Mouse (Mus musculus): ENCODE measurements around the gene Pou2f3.
"Not testable (repeated sequence)": the region's sequence is repeated elsewhere in the genome, so short reads cannot be mapped to it uniquely, and the experiment has no call there.

Gene Pou2f3

DNA sequence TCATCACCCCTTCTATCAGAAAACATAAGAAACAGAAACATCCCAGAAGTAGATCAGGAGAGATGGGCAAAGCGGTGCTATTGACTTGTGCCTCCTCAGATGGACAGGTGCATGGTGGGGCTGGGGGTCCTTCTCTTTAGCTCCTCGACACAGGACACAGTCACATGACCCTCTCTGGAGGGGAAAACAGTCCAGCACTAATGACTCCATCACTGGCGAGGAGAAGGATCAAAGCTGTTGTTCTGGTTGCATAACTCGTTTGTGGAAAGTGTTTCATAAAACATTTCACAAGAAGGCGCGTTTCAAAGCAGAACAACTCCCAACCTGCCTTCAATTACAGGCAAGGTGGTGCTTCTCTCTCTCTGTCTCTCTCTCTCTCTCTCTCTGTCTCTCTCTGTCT, 58.4 kb downstream of the Pou2f3 start:
- DNase-seq = no peak

DNA sequence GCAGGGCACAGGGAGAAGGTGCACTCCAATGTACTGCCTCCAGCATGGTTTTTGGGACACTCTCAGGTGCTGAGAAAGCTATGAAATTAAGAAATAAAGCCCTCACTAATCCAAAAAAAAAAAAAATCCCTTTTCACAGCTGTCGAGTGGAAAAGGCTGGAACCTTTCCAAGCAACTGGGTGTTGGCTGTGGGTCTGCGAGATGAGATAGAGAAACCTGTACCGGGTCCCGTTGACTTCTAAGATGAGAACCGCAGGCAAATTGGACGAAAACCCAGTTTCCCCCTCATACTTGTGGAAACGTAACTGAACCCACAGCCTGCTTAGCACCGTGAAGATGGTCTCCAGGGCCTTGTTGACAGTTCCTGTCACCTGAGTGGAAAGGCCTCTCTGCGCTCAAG, 59.2 kb downstream of the Pou2f3 start:
- no peak for DNase-seq

DNA sequence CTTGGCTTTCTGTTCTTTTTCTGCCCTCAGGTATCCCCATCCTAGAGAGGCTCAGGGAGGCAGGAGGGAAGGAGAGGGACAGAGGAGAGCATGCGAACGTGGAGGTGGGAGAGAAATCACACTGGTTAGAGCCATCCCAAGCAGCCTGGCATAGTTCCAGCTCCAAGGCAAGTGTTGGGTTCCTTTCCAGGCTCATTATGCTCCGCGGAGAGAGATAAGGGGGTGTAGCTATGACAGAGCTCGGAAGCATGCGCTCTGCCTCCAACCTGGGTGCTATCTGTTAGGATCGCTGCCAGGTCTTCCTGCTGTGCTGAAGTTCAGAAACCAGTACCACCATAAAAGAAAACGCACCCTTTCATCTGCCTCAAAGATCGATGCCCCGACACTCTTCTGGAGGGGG, 60.1 kb downstream of the Pou2f3 start:
- DNase-seq = peak in 1 of 2 experiments; percentile 29

DNA sequence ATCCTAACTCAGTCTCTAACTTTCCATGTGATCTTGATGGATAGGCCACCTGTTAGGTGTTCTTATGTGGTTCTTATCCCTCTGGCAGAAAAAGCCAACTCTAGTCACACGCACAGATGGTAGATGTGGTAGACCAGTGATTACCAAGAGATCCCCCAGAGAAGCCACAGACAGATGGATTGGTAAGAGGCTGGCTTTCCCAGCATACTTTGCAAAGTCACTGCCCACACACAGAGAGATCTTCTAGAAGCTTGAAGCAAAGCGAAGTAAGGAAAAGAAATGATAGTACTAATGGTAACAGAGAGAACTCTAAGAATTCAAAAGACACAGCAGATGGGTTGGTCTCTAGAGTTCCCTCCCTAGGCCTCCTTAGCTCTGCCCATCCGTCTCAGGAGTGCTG, 60.7 kb downstream of the Pou2f3 start:
- no peak for DNase-seq

DNA sequence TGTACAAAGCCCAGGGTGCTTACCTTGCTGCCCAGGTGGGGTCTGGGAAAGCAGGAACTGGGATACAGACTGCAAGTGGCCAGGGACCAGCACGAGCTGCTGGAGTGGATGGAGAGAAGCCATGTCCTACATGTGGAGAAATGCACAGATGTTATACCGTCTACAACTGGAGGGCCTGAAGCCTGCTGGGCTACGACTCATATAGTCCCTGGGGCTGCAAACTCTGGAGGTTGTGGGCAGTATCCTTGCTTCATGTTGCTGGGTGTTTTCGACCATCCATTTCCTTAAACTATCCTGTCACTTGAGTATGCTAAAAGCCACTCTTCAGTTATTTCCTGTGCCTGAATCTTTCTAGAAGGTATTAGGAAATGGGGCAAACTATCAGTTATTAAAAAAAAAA, 65.0 kb downstream of the Pou2f3 start:
- no peak for DNase-seq

DNA sequence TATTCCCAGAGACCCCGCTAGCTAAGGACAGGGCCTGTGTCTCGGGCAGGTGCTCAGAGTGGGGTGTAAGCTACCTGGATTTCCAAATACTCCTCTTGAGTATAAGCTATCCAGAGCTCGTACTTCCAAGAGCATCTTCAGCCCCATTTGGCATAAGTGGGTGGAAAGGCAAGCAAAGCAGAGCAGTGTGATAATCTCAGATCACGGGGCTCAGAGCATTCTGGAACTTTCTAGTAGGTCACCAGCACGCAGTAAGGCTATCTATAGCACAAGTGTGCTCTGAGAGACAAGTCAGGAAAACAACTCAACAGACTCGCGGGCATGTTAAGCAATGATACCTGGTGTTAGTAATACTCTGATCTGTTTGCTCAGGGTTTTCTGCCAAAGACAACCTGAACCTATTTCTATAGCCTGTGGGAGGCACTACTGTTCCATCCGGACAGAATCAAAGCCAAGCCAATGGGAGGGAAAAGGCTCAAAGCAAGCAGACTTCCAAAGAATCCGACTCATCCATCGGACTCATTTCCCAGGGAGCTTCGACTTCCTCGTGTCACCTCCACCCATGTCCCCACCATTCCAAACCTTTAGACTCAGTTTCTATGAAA, 65.9 kb downstream of the Pou2f3 start:
- DNase-seq = no peak

DNA sequence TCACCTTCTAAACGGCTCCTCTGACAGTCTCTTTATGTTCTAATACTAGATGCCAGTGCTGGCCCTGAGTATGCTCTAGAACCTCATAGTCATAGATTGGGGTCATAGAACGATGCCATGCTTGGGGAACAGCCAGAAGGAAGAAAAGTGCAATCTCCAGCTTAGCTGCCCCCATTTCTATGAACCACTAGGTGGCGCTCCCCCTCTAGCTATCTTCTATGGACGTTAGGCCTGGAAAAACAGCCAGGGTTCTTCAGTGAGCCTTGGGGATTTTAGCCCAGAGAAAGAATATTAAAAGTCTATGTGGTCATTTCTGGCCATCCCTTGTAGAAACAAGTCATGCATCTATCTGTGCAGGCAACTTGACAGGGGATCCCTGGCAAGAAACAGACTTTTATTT, 68.3 kb downstream of the Pou2f3 start:
- peak; percentile 79 to 87 for DNase-seq

DNA sequence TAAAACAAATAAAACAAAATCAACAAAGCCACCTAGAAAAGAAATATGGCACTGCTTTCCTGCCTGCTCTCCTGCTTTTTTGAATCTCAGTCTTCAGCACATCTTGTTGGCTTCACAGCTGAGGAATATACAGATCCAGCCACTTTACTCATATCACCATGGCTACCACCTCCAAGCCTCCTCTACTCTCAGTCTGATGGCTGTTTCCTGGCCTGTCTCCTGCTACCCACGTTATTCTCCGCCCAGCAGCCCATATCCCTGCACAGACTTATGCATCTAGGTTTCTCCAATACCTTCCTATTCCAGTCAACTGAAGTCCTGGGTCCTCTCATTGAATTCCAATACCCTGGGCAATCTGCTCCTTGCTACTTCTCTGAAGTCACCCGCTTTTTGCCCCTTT, 76.6 kb downstream of the Pou2f3 start:
- DNase-seq = no peak

DNA sequence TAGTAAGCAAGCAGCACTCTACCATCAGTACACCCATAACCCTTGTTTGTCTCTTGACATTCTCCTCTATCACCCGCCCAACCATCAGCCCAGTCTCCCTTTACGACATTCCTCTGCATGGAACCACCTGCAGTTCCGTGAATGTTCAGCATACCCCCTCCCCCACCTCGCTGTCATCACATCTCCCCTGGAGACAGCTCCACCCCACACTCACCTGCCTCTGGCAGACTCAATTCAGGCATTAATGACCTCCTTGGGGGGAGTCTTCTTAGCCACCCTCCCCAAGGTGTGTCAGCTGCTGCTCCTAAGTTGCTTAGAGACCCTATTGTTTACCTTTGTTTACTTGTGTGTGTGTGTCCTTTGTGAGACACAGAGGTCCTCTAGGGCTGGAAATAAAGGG, 77.8 kb downstream of the Pou2f3 start:
- DNase-seq = no peak

DNA sequence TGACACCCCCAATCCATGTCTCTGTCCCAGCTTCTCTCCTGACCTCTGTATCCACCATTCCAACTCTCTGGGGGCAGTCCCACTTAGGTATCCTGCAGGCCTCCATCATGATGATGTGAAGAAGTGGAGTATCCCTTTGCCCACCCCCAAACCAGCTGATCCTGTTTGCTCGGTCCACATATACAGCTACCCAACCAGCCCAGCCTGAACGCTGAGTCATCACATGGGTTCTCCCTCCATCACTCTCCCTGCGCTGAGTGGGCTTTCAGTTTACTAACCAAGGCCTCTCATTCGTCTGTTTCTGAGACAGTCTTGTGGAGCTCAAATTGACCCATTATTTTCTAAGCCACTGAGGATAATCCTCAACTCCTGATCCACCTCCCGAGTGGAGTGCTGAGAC, 78.2 kb downstream of the Pou2f3 start:
- no peak for DNase-seq

DNA sequence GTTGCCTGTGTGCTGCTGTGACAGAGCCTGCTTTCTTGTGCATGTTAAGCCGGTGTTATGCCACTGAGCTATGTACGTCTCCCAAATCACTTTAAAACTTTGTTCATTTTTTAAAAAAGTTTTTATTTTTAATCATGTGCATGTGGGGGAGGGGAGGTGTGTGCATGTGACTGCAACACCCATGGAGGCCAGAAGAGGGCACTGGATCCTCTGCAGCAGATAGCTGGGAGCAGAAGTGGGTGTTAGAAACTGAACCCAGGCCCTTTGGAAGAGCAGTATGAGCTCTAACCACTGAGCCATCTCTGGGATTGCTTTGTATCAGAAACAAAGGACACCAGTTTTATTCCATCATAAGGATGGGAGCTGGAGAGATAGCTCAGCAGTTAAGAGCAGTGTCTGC, 79.5 kb downstream of the Pou2f3 start:
- peak in 1 of 2 experiments; percentile 31 for DNase-seq

DNA sequence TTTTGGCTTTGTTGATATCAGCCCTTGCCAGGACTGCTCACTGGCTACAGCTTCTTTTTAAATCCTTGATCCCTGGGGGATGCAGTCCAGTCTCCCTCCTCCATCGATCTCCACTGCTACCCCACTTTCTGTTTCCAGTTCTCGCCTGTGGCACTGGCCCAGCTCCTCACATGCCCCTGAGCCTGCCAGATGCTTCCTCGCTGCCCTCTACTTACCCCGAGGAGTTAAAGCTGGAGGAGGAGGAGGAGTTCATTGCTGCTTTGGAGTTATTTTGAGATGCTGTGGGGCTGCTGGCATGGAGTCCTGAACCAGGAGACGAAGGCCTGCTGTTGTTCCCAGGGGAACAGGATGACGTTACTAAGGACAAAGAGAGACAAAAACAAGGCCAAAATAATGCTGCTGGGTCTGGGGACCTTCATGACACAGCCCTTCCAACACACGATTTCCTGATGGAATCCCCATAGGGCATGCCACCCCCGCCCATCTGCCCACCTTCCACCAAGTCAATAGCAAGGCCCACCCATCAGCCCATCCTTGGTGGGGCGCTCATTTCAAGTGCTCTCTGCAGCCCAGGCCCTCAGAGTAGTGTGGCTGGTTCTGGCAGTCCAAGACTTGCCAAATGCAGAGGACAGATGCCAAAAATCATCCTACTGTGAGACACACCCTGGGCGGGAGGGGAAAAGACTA, 82.9 kb downstream of the Pou2f3 start:
- peak; percentile 55 to 69 for DNase-seq

DNA sequence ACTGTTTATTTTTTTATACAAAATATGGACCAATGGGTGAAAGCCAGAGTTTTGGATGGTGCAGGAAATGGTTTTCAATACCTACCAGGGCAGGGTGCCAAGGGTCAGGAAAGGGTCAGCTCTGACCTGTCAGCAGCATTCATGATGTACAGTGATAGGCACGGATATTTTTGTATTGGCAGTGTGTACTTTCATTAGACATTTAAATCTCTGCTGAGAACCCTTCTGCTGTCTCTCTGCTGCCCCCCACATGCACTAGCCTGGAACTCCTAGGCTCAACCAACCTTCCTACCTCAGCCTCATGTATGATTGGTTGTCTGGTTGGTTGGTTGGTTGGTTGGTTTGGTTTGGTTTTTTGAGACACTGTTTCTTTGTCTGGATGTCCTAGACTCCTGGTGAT, 87.8 kb downstream of the Pou2f3 start:
- peak in 1 of 2 experiments; percentile 63 for DNase-seq

DNA sequence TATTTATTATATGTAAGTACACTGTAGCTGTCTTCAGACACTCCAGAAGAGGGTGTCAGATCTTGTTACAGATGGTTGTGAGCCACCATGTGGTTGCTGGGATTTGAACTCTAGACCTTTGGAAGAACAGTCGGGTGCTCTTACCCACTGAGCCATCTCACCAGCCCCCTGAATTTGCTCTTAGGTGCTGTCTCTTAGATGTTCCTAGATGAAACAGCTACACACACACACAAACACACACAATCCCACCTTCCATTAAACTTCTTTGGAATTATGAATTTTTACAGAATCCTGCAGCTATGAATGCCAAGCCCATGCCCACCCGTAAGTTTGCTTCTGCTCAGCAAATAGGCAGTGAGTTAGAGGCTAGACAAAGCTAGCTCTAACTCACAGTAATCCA, 88.2 kb downstream of the Pou2f3 start:
- not testable (repeated sequence) for DNase-seq

DNA sequence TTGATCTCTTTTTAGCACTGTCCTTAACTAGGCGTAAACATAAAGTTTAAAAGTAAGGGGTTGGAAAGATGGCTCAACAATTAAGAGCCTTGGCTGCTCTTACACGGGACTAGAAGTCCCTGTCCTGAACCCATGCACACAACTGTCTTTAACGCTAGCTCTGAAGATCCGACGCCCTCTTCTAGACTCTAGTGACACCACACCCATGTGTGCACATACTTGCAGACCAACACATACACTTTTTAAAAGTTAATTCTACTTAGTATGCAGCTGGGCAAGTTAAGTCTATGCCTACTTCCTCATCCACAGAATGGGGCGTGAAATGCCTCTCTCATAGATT, 93.2 kb downstream of the Pou2f3 start:
- no peak for DNase-seq

DNA sequence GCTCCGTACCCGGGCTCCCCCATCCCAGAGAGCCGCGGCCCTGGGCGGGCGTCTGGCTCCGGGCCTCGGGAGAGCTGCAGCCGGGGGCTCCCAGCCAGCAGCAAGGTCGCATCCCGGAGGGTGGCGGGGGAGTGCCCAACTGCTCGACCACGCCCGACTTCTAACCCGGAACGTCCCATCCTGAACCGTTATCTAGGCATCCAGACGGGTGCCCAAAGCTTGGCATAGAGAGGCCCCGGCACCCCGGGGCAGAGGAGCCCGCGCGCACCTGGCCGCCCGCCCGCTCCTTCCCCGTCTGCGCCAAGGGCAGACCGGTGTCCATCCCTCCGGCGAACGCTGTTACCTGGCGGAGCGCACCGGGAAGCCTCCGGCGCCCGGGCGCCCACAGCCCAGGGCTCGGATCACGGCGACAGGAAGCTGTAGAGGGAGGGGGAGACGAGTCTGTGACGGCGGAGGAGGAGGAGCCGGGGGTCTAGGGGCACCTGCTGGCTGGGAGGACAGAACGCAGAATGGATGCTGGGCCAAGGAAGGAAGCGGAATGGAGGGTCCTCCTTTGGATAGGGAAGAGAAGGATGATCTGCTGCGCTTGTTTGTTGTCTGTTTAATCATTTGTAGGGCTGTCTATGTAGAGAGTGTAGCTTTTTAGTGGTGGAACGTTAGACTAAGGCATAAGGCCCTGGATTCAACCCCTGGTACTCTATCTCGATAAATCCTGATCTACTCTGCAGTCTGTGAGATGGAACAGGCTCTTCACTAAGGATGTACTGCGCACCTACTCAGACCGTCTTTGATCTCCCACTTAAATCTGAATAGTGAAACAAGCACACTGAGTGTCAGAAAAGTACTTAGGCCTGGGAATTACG, 93.8 kb downstream of the Pou2f3 start, which contains the start of gene Tmem136:
TSS of gene Tmem136 (minus strand) at position 437 of the 863 bp plus-strand sequence.
- peak; percentile 46 to 69 for DNase-seq

DNA sequence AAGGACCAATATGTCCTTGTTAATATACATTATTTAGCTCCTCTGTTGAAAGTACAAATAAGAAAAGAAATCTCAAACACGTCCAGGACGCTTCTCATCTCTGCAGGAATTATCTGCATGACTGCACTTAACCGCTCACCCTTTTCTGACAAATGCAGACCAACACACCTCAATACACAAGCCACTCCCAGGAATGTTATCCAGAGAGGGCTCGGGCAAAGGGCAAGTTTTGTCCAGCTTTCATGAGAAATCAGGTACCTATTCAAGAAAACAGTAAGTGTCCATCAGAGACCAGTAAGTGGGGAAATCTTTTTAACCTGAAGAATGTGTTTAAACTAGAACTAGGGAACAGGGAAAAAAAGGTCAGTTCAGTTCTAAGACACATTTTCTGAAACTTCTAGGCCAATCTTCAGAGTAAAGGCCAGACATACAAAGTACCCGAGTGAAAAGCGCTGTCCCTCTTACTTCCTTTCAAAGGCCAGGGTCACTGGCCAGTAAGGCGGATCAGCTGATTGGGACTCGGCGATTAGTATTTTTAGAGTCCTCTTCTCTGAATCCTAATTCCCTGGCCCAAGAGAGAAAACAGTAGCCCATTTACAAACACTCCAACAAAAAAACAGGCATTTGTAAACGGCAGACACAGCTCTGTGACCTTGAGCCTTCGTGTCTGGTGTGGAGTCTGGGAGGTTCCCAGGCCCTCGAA, 94.6 kb downstream of the Pou2f3 start:
- DNase-seq = peak; percentile 72 to 77

DNA sequence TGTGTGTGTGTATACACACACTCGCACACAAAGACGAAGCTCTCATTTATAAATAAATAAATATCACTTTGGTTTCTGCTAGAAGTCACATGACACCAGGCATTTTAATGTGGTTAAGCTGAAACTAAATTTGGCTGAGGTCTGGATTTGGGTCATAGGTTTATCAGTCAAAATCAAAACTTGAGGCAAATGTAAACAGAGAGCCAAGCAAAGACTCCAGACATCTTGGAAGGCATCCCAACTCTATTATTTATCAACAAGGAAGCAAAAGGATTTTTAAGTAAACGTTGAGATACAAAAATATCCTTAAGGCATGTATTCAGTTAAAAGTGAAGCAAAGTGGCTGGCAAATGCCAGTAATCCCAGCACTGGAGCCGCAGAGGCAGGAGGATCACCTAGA, 95.3 kb downstream of the Pou2f3 start:
- DNase-seq = peak in 1 of 2 experiments; percentile 65

DNA sequence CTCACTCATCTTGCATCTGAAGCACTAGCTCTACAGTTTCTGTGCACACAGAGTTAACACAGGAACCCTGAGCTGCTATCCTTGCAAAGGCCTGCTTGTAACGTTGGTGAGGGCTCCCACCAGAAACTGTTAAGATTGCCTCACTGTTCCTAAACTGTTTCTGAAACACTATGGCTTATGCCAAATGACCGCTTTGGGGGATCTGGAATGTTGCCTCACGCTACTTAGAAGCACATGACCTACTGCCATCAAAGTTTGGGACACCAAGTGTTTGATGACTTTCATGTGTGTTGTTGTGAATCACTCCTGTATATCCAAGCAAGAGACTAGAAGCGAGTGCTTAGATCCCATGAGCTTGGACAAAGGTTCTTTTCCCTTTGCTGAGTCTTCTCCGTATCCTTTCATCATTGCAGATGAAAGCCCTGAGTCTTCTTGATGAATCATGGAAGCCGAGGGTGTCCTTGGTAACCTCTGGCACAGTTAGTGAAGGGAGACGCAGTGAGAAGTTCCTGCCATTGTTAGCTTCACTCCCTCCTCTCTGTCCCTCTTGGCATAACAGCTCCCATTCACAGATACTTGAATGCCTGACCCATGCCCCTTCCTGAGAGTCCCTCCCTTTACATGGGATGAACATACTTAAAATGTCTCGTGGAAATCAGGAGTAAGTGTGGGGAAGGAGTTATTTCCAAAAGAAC, 99.7 kb downstream of the Pou2f3 start:
- DNase-seq = no peak

DNA sequence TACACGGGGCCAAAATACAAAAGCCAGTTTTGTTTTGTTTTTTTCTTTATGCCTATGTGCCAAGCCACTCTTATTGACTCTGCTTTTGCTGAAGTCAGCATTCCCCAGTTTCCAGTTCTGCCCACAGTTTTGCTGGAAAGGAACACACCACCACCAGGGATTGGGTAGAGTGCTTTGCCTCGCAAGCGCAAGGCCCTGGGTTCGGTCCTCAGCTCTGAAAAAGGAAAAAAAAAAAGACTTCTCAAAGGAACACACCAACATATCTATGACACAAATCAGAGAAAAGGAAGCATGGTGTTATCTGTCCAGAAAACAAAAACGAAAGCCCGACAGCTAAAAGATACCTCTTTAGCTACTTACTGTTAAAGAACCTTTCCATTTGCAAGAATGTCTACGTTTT, 101.0 kb downstream of the Pou2f3 start:
- no peak for DNase-seq

DNA sequence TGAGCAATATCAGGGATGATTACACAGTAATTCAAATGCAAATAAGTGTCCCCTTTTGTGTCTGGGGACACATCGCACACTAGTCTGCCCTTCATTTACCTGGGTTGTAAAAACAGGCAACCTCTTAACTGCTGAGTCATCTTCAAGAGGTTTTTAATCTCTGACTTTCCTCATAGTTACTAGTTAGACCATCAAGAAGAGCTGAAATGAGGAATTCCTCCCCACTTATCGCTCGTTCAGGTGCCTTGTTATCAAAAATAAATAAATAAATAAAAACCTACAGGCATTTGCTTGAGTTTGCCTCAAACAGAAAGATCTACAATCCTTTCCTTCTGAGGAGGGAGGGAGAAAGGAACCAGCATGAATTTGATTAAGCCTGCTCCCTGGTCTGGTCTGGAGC, 101.4 kb downstream of the Pou2f3 start:
- no peak for DNase-seq

DNA sequence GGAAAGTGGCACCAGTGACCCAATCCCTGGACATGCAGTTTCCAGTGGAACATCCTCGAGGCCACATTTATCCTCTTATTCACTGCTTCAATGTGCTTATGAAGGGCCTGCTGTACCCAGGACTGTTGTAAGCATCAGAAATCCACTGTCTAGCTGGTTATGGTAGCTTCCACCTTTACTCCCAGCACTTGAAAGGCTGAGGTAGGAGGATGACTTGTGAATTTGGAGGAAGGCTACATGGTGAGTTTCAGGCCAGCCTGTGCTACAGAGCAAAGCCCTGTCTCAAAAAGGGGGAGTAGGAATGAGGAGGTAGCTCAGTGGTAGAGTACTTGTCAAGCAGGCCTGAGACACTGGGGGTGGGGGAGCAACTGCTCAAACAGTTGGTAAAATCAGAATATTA, 102.1 kb downstream of the Pou2f3 start:
- DNase-seq = no peak

DNA sequence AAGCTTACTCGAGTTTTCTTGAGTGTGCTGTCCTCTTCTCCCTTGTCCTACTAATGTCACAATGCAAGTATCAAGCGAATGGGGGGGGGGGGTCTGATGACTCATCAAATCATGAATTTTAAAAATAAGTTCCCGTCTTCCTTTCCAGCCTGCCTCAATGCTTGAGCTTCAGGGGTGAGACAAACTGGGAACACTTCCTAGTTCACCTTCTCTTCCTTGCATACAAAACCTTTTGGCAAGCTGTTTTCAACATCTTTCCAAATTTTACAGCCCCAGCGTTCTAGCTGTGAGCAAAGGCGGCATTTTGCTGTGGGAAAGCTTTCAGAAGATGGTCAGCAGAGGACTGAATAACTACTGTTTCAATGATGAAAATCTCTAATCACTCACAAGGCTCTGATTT, 102.6 kb downstream of the Pou2f3 start:
- no peak for DNase-seq
